Mouse (Mus musculus) megakaryocyte-erythroid progenitor cell, adult 5-6 weeks (primary cell): Measurements from ENCODE around the gene Ano10. TPM values are rescaled to one million over a fixed set of nuclear protein-coding genes. Genes with fewer than 3 reads are reported as not detected.
"Not testable (repeated sequence)": the region's sequence is repeated elsewhere in the genome, so short reads cannot be mapped to it uniquely, and the experiment has no call there.

Experiments
- ATAC-seq: replicated peaks from 2 replicates; pipeline ENCODE4 v1.8.0; 2016; ENCODE audit warnings: mild to moderate bottlenecking, inconsistent platforms; ENCODE audit not compliant: severe bottlenecking, poor library complexity, low FRiP score, low TSS enrichment
- total RNA-seq, 2 experiments: library from RNA; stranded (forward) in 1 of 2; stranded (reverse) in 1 of 2; fragments of 200-1000, 215-1000 nt in 1 of 2; fragments of >200 nt in 1 of 2; fragmentation: Nextera tagmentation in 1 of 2; gene quantifications; 2 replicates each; pipeline ENCODE4 v1.2.3; 2014 to 2017

Ano10 gene
- total RNA-seq, 2 experiments from 2014 or later, result 0.70 to 4.6 TPM

GRCm38 (mm10) chr9:122177256-122178220, 116.7 kb downstream of the Ano10 start:
- no peak for ATAC-seq

GRCm38 (mm10) chr9:122174723-122175122, 119.5 kb downstream of the Ano10 start:
- ATAC-seq, result no peak

- no peak for ATAC-seq
Observed at GRCm38 (mm10) chr9:122173405-122174233, 120.6 kb downstream of the Ano10 start.

- ATAC-seq, result no peak
Observed at GRCm38 (mm10) chr9:122172612-122173186, 121.5 kb downstream of the Ano10 start.

GRCm38 (mm10) chr9:122169901-122170300, 124.3 kb downstream of the Ano10 start:
- ATAC-seq, result no peak

- ATAC-seq, result not testable (repeated sequence)
Observed at GRCm38 (mm10) chr9:122167719-122168118, 126.5 kb downstream of the Ano10 start.

- ATAC-seq, result no peak
Observed at GRCm38 (mm10) chr9:122164535-122164934, 129.7 kb downstream of the Ano10 start.

GRCm38 (mm10) chr9:122157079-122157441, 137.2 kb downstream of the Ano10 start:
- no peak for ATAC-seq

GRCm38 (mm10) chr9:122156389-122157078, 137.7 kb downstream of the Ano10 start:
- ATAC-seq, result no peak

- ATAC-seq, result no peak
Observed at GRCm38 (mm10) chr9:122155193-122155592, 139.0 kb downstream of the Ano10 start.

- no peak for ATAC-seq
Observed at GRCm38 (mm10) chr9:122153436-122153835, 140.8 kb downstream of the Ano10 start.

GRCm38 (mm10) chr9:122152501-122152900, 141.7 kb downstream of the Ano10 start:
- ATAC-seq, result no peak

- no peak for ATAC-seq
Observed at GRCm38 (mm10) chr9:122152063-122152462, 142.2 kb downstream of the Ano10 start.

GRCm38 (mm10) chr9:122149997-122150826, 144.0 kb downstream of the Ano10 start:
- no peak for ATAC-seq

- ATAC-seq, result no peak
Observed at GRCm38 (mm10) chr9:122148356-122148755, 145.9 kb downstream of the Ano10 start.

GRCm38 (mm10) chr9:122146124-122146870, 147.9 kb downstream of the Ano10 start:
- no peak; the same call in 1 of the 2 replicates for ATAC-seq

- no peak for ATAC-seq
Observed at GRCm38 (mm10) chr9:122145677-122146076, 148.5 kb downstream of the Ano10 start.

GRCm38 (mm10) chr9:122144776-122145175, 149.4 kb downstream of the Ano10 start:
- no peak for ATAC-seq
